Mouse (Mus musculus) bone marrow macrophage, adult 2 months (primary cell): ENCODE data around the gene Unc5a. TPM values are rescaled to one million over a fixed set of nuclear protein-coding genes. Genes with fewer than 3 reads are reported as not detected.
A peak's percentile ranks its signal among the peaks of the same experiment; 100 is the strongest.

ENCODE experiments used
- H3K27ac ChIP-seq: 2 replicates; pipeline ENCODE4 v1.5.1; 2012; ENCODE audit warnings: low read depth, low read length; ENCODE audit not compliant: insufficient read depth
- H3K4me1 ChIP-seq: 2 replicates; pipeline ENCODE4 v1.6.1; 2012; ENCODE audit warnings: low read length; ENCODE audit not compliant: control insufficient read depth, insufficient read depth
- H3K4me3 ChIP-seq: 2 replicates; pipeline ENCODE4 v1.5.1; 2012; ENCODE audit warnings: mild to moderate bottlenecking, low read length, moderate library complexity; ENCODE audit not compliant: insufficient read depth
- CTCF ChIP-seq: IDR thresholded peaks from 2 replicates; pipeline ENCODE4 v1.5.1; 2012; ENCODE audit warnings: low read depth, mild to moderate bottlenecking, low read length, moderate library complexity
- POLR2A ChIP-seq: IDR thresholded peaks from 2 replicates; pipeline ENCODE4 v1.6.1; 2012; ENCODE audit warnings: mild to moderate bottlenecking, low read depth, low read length, borderline replicate concordance
- polyA plus RNA-seq: library from polyadenylated mRNA; stranded (reverse); fragments of >200 nt; gene quantifications from 2 replicates; pipeline ENCODE4 v1.2.4, GENCODE M21; 2012; ENCODE audit not compliant: missing spikeins, insufficient read depth, insufficient read length

The Unc5a gene
- polyA plus RNA-seq, 1 experiment: 0.60 TPM

- TF ChIP-seq POLR2A: no peak
- H3K27ac ChIP-seq: peak overlapping the region; percentile 85
- peaks cover 51% of the 10 kb centered on the region for H3K4me1 ChIP-seq
- H3K4me3 ChIP-seq: peak overlapping the region; percentile 44
These were observed 73.5 kb downstream of the Unc5a start for GRCm38 (mm10) chr13:55022715-55023114.

- Histone ChIP-seq H3K4me1 (peaks cover 37% of the 10 kb centered on the region), H3K27ac (no peak overlapping the region), H3K4me3 (no peak overlapping the region)
- no peak for TF ChIP-seq POLR2A
- TF ChIP-seq CTCF: no peak
These were observed 75.0 kb downstream of the Unc5a start for GRCm38 (mm10) chr13:55024215-55024614.

- Histone ChIP-seq H3K4me3 (no peak overlapping the region), H3K27ac (peak overlapping the region; percentile 86), H3K4me1 (peaks cover 10% of the 10 kb centered on the region)
- TF ChIP-seq CTCF (no peak), POLR2A (no peak)
These were observed 90.8 kb downstream of the Unc5a start for GRCm38 (mm10) chr13:55040016-55040415.

- no peaks in the 10 kb centered on the region for H3K4me1 ChIP-seq
- no peak overlapping the region for H3K4me3 ChIP-seq
- TF ChIP-seq POLR2A: no peak
- no peak for TF ChIP-seq CTCF
- H3K27ac ChIP-seq: no peak overlapping the region
These were observed 98.5 kb downstream of the Unc5a start for GRCm38 (mm10) chr13:55047706-55048105.

Other genes with a start within 250 kb of the Unc5a start
- gene Cdhr2, start 247.9 kb upstream of the Unc5a start, polyA plus RNA-seq: not detected in 2 replicates
- not detected in 2 replicates for gene Gprin1, start 199.5 kb upstream of the Unc5a start, polyA plus RNA-seq
- gene Sncb, start 182.8 kb upstream of the Unc5a start, polyA plus RNA-seq: not detected in 2 replicates
- gene Eif4e1b, start 165.4 kb upstream of the Unc5a start, polyA plus RNA-seq: not detected in 2 replicates
- gene Tspan17, start 160.0 kb upstream of the Unc5a start, polyA plus RNA-seq: 52.0 and 67.7 TPM in 2 replicates
- gene Hk3, start 72.0 kb downstream of the Unc5a start, polyA plus RNA-seq: 70.8 and 78.5 TPM in 2 replicates
- 41.7 and 46.8 TPM in 2 replicates for gene Uimc1, start 150.9 kb downstream of the Unc5a start, polyA plus RNA-seq
- 11.5 and 14.6 TPM in 2 replicates for gene Zfp346, start 155.9 kb downstream of the Unc5a start, polyA plus RNA-seq
- not detected in 2 replicates for gene Gm17617, start 184.1 kb downstream of the Unc5a start, polyA plus RNA-seq
- not detected in 2 replicates for gene Fgfr4, start 203.2 kb downstream of the Unc5a start, polyA plus RNA-seq